Mouse (Mus musculus) liver, adult 2 months (tissue): ENCODE data around the gene Chrm3.

Experiments used
- CTCF ChIP-seq: fragments of 200-500 bp; IDR thresholded peaks from 2 replicates; pipeline ENCODE4 v1.5.1; 2011; ENCODE audit warnings: low read depth, low read length, control low read depth
- POLR2A ChIP-seq: fragments of 200-500 bp; IDR thresholded peaks from 2 replicates; pipeline ENCODE4 v1.6.1; 2011; ENCODE audit warnings: low read length, control low read depth; ENCODE audit not compliant: insufficient read depth; ENCODE audit errors: extremely low read depth

DNA sequence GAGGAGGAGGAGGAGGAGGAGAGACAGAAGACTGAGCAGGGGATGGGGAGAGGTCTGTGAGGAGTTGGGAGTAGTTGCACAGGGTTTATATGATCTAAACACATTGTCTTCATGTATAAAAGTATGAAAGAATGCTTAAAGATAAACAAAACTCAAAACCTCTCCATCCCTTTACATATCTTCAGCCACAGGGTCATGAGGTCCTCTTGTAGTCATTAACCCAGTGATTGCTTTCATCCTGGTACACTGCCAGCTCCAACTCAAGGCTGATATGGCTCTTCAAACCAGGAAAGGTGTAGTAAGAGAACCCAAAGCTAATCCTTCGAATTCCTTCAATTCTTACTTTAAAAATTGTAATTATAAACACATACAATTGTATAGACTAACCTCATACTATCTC lies 470.7 kb downstream of the Chrm3 start:
- TF ChIP-seq CTCF (no peak), POLR2A (no peak)
